Mouse (Mus musculus) midbrain, postnatal 0 days (tissue): ENCODE data around the gene Tspan18. TPM values are rescaled to one million over a fixed set of nuclear protein-coding genes. Genes with fewer than 3 reads are reported as not detected.

Experiments
- ATAC-seq: fragments of 200-750 bp; cut with Nextera tagmentation; 2 replicates; pipeline ENCODE4 v1.8.0; 2017; ENCODE audit warnings: moderate number of reproducible peaks, mild to moderate bottlenecking, moderate TSS enrichment, moderate library complexity; ENCODE audit not compliant: low FRiP score
- DNase-seq: peaks from one replicate; pipeline ENCODE4 v3.0.0-alpha.2; 2015; ENCODE audit warnings: low spot score
- H3K27ac ChIP-seq: fragments of 300-500 bp; sonication (generic); 2 replicates; pipeline ENCODE4 v1.5.1; 2014; ENCODE audit warnings: low read depth, mild to moderate bottlenecking, low read length, mixed read lengths
- H3K27me3 ChIP-seq: fragments of 300-500 bp; sonication (generic); 2 replicates; pipeline ENCODE4 v1.6.1; 2014; ENCODE audit warnings: low read length, control low read depth, mixed read lengths; ENCODE audit not compliant: insufficient read depth
- H3K36me3 ChIP-seq: fragments of 300-500 bp; sonication (generic); 2 replicates; pipeline ENCODE4 v1.6.1; 2014; ENCODE audit warnings: low read length, control low read depth, mixed read lengths; ENCODE audit not compliant: insufficient read depth
- H3K4me1 ChIP-seq: fragments of 300-500 bp; sonication (generic); 2 replicates; pipeline ENCODE4 v1.6.1; 2014; ENCODE audit warnings: mild to moderate bottlenecking, control low read depth, antibody characterized with exemption, low read length, mixed read lengths; ENCODE audit not compliant: insufficient read depth
- H3K4me2 ChIP-seq: fragments of 300-500 bp; sonication (generic); 2 replicates; pipeline ENCODE4 v1.6.1; 2014; ENCODE audit warnings: low read depth, mild to moderate bottlenecking, low read length, mixed read lengths; ENCODE audit not compliant: poor library complexity, severe bottlenecking
- H3K4me3 ChIP-seq: fragments of 300-500 bp; sonication (generic); 2 replicates; pipeline ENCODE4 v1.5.1; 2014; ENCODE audit warnings: low read depth, mild to moderate bottlenecking, low read length, moderate library complexity
- H3K9ac ChIP-seq: fragments of 300-500 bp; sonication (generic); replicated peaks from 2 replicates; pipeline ENCODE4 v1.6.1; 2014; ENCODE audit warnings: mild to moderate bottlenecking, low read length, moderate library complexity, mixed read lengths; ENCODE audit not compliant: poor library complexity, severe bottlenecking
- H3K9me3 ChIP-seq: fragments of 300-500 bp; sonication (generic); 2 replicates; pipeline ENCODE4 v1.6.1; 2016; ENCODE audit warnings: low read length, control low read depth
- CTCF ChIP-seq: IDR thresholded peaks from 2 replicates; pipeline ENCODE4 v1.5.1; 2016; ENCODE audit warnings: antibody characterized with exemption, mild to moderate bottlenecking
- WGBS: fragments of 180-500 bp; shearing (Covaris S2); extraction: QIAGEN DNeasy Blood & Tissue Kit; methylation state at CpG from one replicate; pipeline ENCODE4 v1.1.7; 2014; 5-methylcytosine and 5-hydroxymethylcytosine counted together
- polyA plus RNA-seq: library from polyadenylated mRNA; unstranded; fragments of >200 nt; fragmentation: Nextera tagmentation; extraction: Ambion mirVana; gene quantifications from 2 replicates; pipeline ENCODE4 v1.2.1, GENCODE M21; 2015
- total RNA-seq: library from RNA; depleted of rRNA; stranded (reverse); fragments of >200 nt; gene quantifications from 2 replicates; pipeline ENCODE4 v1.2.3, GENCODE M21; 2014

The Tspan18 gene
- total and polyA plus RNA-seq, 2 experiments from 2014 or later, result 16.5 to 19.8 TPM

DNA sequence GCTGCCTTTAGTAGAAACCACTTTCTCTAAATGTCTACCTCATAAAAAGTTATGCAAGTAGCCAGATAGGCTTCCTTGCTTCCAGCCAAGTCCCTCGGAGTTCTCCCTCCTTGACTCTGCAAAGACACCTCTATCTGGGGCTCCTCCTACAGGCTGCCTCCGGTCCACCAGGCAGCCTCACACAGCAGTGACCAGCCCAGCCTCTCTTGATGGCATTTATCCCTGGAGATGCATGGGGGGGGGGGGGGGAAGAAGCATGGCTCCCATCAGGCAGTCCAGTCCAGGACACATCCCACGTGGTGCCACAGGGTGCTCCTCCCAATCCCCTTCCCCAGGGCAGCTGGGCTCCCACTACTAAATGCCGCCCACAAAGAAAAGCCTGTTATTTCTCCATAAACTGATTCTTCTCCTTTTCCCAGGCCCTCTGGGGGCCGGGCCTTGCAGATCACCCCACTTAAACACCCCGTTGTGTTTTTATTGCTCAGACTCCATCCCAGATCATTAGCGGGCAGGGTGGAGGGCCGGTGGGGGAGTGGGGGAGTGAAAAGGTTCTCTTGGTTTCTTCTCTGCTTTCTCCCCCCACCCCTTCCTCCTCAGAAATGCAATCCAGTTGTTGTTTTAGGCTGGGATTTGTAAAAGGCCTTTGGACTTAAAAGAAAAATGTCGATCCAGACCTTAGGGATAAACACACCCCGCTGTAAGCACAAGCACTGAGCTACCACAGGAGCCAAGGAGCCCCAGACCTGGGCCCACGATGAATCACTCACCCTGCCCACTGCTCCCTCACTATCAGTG lies 55.9 kb downstream of the Tspan18 start:
- Histone ChIP-seq H3K36me3 (no peaks in the 10 kb centered on the region), H3K27ac (peak overlapping the region; percentile 43; the same call in 1 of the 2 replicates), H3K27me3 (no peaks in the 10 kb centered on the region), H3K9ac (no peak overlapping the region), H3K4me2 (no peak overlapping the region), H3K4me1 (peaks cover 14% of the 10 kb centered on the region; the same call in 1 of the 2 replicates), H3K9me3 (no peaks in the 10 kb centered on the region), H3K4me3 (no peak overlapping the region)
- DNase-seq (no peak), ATAC-seq (peak; percentile 61; the same call in 1 of the 2 replicates)
- TF ChIP-seq CTCF, result peak; percentile 57
- 13% methylated on average over 11 of the region's 11 CpGs for WGBS

DNA sequence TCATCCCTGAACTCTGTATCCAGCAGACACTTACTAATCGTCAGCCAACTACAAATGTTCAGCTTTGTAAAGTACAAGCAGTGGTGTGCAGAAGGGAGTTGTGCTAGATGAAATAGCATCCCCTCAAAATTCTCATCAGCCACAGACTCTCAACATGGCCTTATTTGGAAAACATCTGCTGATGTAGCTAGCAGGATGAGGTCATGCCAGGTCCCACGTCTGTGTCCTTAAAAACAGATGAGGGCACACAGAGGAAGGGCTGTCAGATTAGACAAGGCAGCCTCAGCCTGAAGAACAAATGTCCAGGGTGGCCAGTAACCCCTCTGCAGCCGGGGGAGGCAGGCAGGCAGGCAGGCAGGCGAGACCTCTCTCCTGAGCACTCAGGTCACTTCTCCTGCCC lies 56.8 kb downstream of the Tspan18 start:
- H3K9ac ChIP-seq, result no peak overlapping the region

DNA sequence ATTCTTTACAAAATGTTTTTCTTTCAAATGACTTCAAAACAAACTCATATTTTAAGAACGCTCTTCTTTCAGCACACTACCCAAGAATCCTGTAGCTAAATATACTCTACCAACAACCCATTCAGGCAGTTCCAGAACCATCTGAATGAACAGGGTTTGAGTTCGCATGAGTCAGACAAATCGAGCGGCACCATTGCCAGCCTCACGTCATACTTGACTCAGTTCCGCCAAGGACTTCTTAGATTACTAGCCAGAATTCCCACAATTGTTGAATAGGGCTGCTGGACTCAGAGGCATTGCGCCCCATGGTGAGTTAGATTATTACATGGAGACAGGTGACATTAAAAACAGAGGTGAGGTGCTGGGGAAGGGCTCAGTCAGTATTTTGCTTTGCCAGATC lies 58.3 kb downstream of the Tspan18 start:
- Histone ChIP-seq H3K27me3 (no peaks in the 10 kb centered on the region), H3K27ac (no peak overlapping the region), H3K4me2 (no peak overlapping the region), H3K4me1 (peaks cover 14% of the 10 kb centered on the region; the same call in 1 of the 2 replicates), H3K36me3 (no peaks in the 10 kb centered on the region), H3K9ac (no peak overlapping the region), H3K9me3 (no peaks in the 10 kb centered on the region), H3K4me3 (no peak overlapping the region)
- ATAC-seq (no peak), DNase-seq (no peak)
- TF ChIP-seq CTCF, result no peak
- 89% methylated on average over 7 of the region's 7 CpGs for WGBS

More for the DNA sequence above, 56.8 kb downstream of the Tspan18 start:
- peaks cover 14% of the 10 kb centered on the region; the same call in 1 of the 2 replicates for H3K4me1 ChIP-seq
- DNase-seq (no peak), ATAC-seq (no peak)
- H3K36me3 ChIP-seq, result no peaks in the 10 kb centered on the region
- no peak overlapping the region for H3K4me2 ChIP-seq
- TF ChIP-seq CTCF, result no peak
- H3K9me3 ChIP-seq, result no peaks in the 10 kb centered on the region
- H3K27me3 ChIP-seq, result no peaks in the 10 kb centered on the region
- 0 out of 2 replicates have a peak overlapping the region, but pooled peaks have one; percentile 43 for H3K27ac ChIP-seq
- H3K4me3 ChIP-seq, result no peak overlapping the region
- WGBS, result 29% methylated on average over 4 of the region's 4 CpGs

DNA sequence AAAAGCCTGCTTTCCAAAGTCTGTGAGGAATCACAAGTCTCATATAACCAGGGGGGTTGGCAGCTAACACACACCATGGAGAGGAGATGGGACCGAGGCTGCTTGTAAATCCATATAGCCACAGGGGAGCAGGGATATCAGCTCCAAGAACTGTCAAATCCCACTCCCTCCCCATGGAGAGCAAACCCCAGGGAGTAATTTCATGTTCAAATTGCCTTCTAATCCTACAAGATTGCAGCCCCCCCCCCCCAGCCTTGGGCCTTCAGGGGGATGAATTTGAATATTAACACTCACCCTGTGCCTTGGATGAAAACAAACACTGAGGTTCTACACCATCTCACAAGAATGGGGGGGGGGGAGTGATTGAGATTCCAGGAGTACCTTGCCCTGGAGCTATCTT lies 60.4 kb downstream of the Tspan18 start:
- peaks cover 10% of the 10 kb centered on the region; the same call in 1 of the 2 replicates for H3K4me1 ChIP-seq
- WGBS, result 16% methylated on average over 1 of the region's 1 CpGs
- H3K4me3 ChIP-seq, result no peak overlapping the region
- no peak for TF ChIP-seq CTCF
- H3K27me3 ChIP-seq, result no peaks in the 10 kb centered on the region
- H3K9me3 ChIP-seq, result no peaks in the 10 kb centered on the region
- H3K9ac ChIP-seq, result no peak overlapping the region
- no peaks in the 10 kb centered on the region for H3K36me3 ChIP-seq
- H3K4me2 ChIP-seq, result no peak overlapping the region
- H3K27ac ChIP-seq, result no peak overlapping the region
- ATAC-seq (0 out of 2 replicates have a peak, but pooled peaks have one; percentile 35), DNase-seq (no peak)

DNA sequence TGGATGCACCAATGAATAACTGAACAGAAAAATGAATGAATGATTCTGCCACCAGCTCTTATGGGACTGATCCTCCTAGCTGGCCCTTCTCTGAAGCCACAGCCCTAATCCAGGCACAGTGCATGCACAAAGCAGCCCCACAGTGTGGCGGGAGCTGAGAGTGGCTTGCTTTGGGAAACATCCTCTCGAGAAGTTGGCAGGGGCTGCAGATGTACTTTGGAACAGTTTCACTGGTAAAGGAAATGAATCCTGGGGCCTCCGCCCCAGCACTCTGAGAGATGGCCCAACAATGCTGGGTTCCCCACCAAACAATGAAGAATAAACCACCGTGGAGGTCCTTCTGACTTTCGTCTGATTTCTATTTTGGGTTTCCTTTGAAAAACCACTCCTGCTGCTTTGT lies 64.2 kb downstream of the Tspan18 start:
- no peak for ATAC-seq
- WGBS, result 41% methylated on average over 5 of the region's 5 CpGs

DNA sequence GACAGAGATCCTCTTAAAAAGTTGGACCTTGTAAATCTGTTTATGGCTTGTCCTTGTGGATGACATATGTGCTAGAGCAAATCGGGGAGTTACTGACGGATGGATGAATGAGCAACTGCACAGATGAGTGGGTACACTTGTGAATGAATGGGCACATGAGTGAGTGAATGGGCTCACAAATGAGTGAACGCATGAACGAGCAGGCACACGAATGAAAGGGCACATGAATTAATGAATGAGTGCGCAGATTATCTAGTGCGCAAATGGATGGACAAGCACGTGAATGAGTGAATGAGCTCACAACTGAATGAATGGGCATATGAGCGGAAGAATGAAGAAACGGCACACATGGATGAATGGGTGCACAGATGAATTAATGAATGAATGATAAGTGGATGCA lies 64.7 kb downstream of the Tspan18 start:
- 85% methylated on average over 10 of the region's 10 CpGs for WGBS
- DNase-seq, result no peak
- no peak for TF ChIP-seq CTCF

More for the DNA sequence above, 64.2 kb downstream of the Tspan18 start:
- Histone ChIP-seq H3K36me3 (no peaks in the 10 kb centered on the region), H3K4me3 (no peak overlapping the region), H3K9me3 (no peaks in the 10 kb centered on the region), H3K4me1 (peaks cover 7% of the 10 kb centered on the region; the same call in 1 of the 2 replicates), H3K27ac (no peak overlapping the region), H3K4me2 (no peak overlapping the region), H3K27me3 (no peaks in the 10 kb centered on the region), H3K9ac (no peak overlapping the region)
- no peak for DNase-seq
- TF ChIP-seq CTCF, result 0 out of 2 replicates have a peak, but pooled peaks have one; percentile 8

More for the DNA sequence above, 64.7 kb downstream of the Tspan18 start:
- H3K4me3 ChIP-seq, result no peak overlapping the region
- no peak for ATAC-seq
- peaks cover 7% of the 10 kb centered on the region; the same call in 1 of the 2 replicates for H3K4me1 ChIP-seq
- H3K27ac ChIP-seq, result no peak overlapping the region
- H3K27me3 ChIP-seq, result no peaks in the 10 kb centered on the region
- no peaks in the 10 kb centered on the region for H3K9me3 ChIP-seq
- no peak overlapping the region for H3K9ac ChIP-seq
- H3K4me2 ChIP-seq, result no peak overlapping the region
- no peaks in the 10 kb centered on the region for H3K36me3 ChIP-seq
